Mouse (Mus musculus): ENCODE data around the gene Acox2. TPM values are rescaled to one million over a fixed set of nuclear protein-coding genes. Genes with fewer than 3 reads are reported as not detected.
"Not testable (repeated sequence)": the region's sequence is repeated elsewhere in the genome, so short reads cannot be mapped to it uniquely, and the experiment has no call there.

The Acox2 gene
- not detected in 2 replicates for polyA plus RNA-seq (2015; fragmentation: Nextera tagmentation; extraction: Ambion mirVana)

DNA sequence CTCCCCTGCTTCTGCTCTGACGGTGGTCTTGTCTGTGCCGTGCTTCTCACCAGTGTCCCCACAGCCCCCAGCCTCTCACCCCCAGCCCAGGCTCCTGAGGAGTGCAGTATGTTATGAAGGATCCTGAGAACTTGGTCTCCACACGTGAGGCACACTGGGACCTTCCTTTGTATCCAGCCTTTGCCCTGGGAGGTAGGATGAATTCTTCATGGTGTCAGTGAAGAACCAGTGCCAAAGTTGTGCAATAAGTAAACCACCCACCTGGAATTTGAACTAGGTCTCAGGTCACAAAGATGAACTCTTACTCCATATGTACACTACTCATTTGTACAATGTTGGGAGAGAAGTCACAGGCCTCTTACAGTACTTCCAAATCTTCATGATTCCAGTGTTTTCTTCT, at the start of gene Acox2:
Gene Acox2, minus strand, starts transcription at position 188 of the 400 bp plus-strand sequence.
- H3K36me3 ChIP-seq, result no peaks in the 10 kb centered on the region
- 87% methylated on average over 3 of the region's 3 CpGs for WGBS
- H3K4me2 ChIP-seq (replicated peaks), result no peak within 1 kb of the TSS
- no peaks in the 10 kb centered on the region for H3K4me1 ChIP-seq
- no peak for ATAC-seq (replicated peaks)
- no peaks in the 10 kb centered on the region for H3K9me3 ChIP-seq
- H3K27me3 ChIP-seq, result no peaks in the 10 kb centered on the region
- H3K27ac ChIP-seq (replicated peaks), result no peak within 1 kb of the TSS
- H3K9ac ChIP-seq (replicated peaks), result no peak within 1 kb of the TSS
- H3K4me3 ChIP-seq, result no peak within 1 kb of the TSS

DNA sequence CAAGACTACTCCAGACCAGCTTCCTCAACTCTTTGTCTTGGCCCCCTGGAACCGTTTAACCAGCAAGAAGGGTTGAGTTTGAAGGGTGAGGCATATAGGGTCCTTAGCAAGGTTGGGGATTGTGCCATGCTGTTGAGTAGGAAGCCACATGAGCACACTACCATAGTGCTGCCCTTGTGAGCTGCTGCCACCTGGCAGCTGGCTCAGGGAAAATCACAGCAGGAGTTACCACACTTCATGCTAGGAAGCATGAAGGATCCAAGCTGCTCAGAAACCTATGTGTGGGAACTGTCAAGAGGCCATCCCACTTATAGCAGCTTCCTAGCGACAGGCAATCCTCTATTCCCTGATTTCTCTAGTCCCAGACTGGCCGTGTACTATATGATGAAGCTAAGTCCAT, 49.5 kb upstream of the Acox2 start:
- Histone ChIP-seq H3K4me2 (replicated peaks) (no peak overlapping the region), H3K4me3 (no peak overlapping the region), H3K4me1 (peaks cover 10% of the 10 kb centered on the region), H3K36me3 (no peaks in the 10 kb centered on the region), H3K27ac (replicated peaks) (no peak overlapping the region), H3K9me3 (no peaks in the 10 kb centered on the region), H3K27me3 (no peaks in the 10 kb centered on the region), H3K9ac (replicated peaks) (no peak overlapping the region)
- 82% methylated on average over 3 of the region's 3 CpGs for WGBS
- ATAC-seq (replicated peaks), result no peak

- Histone ChIP-seq H3K9ac (replicated peaks) (no peak overlapping the region), H3K36me3 (no peaks in the 10 kb centered on the region), H3K4me1 (peaks cover 15% of the 10 kb centered on the region), H3K27me3 (no peaks in the 10 kb centered on the region), H3K9me3 (no peaks in the 10 kb centered on the region), H3K4me3 (no peak overlapping the region), H3K27ac (replicated peaks) (no peak overlapping the region), H3K4me2 (replicated peaks) (no peak overlapping the region)
- 88% methylated on average over 6 of the region's 6 CpGs for WGBS
- no peak for ATAC-seq (replicated peaks)
Measured at GRCm38 (mm10) chr14:8306884-8307283, 47.7 kb upstream of the Acox2 start.

DNA sequence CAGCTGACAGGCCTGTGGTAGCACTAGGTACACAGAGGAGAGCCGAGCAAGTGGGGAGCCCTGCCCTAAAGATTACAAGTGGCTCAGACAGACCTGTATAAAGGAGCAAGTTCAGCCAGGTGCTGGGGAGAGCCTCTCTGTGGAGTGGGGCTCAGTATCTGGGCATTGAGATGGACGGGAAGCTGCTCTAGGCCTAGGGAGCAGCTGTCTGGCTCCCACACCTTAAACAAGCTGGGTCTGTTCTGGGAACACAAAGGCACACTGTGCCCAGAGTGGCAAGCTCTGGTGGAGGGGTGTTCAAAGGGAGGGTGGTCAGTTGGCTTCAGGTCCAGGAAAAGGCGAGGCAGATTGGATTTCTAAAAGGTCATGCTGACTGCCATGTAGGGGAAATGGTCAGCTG, 45.9 kb upstream of the Acox2 start:
- Histone ChIP-seq H3K36me3 (no peaks in the 10 kb centered on the region), H3K4me2 (replicated peaks) (no peak overlapping the region), H3K27me3 (no peaks in the 10 kb centered on the region), H3K9ac (replicated peaks) (no peak overlapping the region), H3K9me3 (no peaks in the 10 kb centered on the region), H3K27ac (replicated peaks) (no peak overlapping the region), H3K4me3 (no peak overlapping the region), H3K4me1 (peaks cover 14% of the 10 kb centered on the region)
- ATAC-seq (replicated peaks), result no peak
- 60% methylated on average over 3 of the region's 3 CpGs for WGBS

GRCm38 (mm10) chr14:8304082-8304481, 44.9 kb upstream of the Acox2 start:
- no peak overlapping the region for H3K4me2 ChIP-seq (replicated peaks)
- H3K4me1 ChIP-seq, result peaks cover 7% of the 10 kb centered on the region; the same call in 1 of the 2 replicates
- no peaks in the 10 kb centered on the region for H3K27me3 ChIP-seq
- no peak overlapping the region for H3K4me3 ChIP-seq
- H3K27ac ChIP-seq (replicated peaks), result no peak overlapping the region
- no peak for ATAC-seq (replicated peaks)
- H3K9me3 ChIP-seq, result no peaks in the 10 kb centered on the region
- H3K36me3 ChIP-seq, result no peaks in the 10 kb centered on the region
- H3K9ac ChIP-seq (replicated peaks), result no peak overlapping the region

- Histone ChIP-seq H3K27ac (replicated peaks) (no peak overlapping the region), H3K4me3 (no peak overlapping the region), H3K4me2 (replicated peaks) (no peak overlapping the region), H3K4me1 (peaks cover 7% of the 10 kb centered on the region; the same call in 1 of the 2 replicates), H3K9me3 (no peaks in the 10 kb centered on the region), H3K36me3 (no peaks in the 10 kb centered on the region), H3K9ac (replicated peaks) (no peak overlapping the region), H3K27me3 (no peaks in the 10 kb centered on the region)
- 4% methylated on average over 10 of the region's 10 CpGs for WGBS
- ATAC-seq (replicated peaks), result 0 out of 2 replicates have a peak, but pooled peaks have one; percentile 21
Measured at GRCm38 (mm10) chr14:8302687-8303086, 43.5 kb upstream of the Acox2 start.

DNA sequence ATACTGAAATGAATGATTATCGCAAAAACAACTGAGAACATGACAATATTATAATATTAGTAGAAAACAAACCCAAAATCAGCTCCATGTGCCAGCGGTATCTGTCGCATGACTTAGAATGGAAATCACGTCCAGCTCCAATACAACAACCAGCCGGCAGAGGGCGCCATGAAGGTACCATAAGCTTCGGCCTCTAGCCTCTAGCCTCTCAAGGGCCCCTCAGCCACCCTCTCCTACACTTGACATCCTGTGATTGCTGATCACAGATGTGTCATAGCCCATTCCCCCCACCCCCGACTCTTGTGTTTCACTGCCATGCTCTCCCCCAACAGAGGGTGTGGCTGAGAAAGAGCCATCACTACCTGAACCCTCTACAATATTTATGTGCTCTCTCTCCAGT, 41.1 kb upstream of the Acox2 start:
- WGBS, result 29% methylated on average over 8 of the region's 8 CpGs
- no peak overlapping the region for H3K9ac ChIP-seq (replicated peaks)
- H3K36me3 ChIP-seq, result no peaks in the 10 kb centered on the region
- H3K9me3 ChIP-seq, result no peaks in the 10 kb centered on the region
- H3K4me1 ChIP-seq, result peaks cover 7% of the 10 kb centered on the region; the same call in 1 of the 2 replicates
- H3K4me2 ChIP-seq (replicated peaks), result no peak overlapping the region
- no peak overlapping the region for H3K27ac ChIP-seq (replicated peaks)
- no peaks in the 10 kb centered on the region for H3K27me3 ChIP-seq
- no peak overlapping the region for H3K4me3 ChIP-seq
- ATAC-seq (replicated peaks), result peak; percentile 51; the same call in 1 of the 2 replicates

DNA sequence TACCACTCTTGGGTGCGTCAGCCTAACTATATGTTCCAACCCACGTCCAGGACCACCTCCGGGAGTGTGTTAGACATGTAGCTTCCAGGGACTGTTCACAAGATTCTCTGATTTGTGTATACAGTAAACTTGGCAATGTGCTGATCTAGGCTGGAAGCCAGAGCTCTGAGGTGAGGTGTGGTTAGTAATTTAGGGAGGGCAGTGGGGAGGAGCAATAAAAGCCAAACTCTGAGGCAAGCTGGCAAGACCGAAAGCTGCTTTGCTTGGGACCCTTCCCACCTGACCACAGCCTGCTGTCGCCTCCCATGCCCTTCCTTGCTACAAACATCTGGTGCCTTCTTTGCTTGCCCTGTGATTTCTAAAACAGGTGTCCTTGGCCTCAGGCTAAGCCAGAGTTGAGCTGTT, 38.7 kb upstream of the Acox2 start:
- no peak for ATAC-seq (replicated peaks)
- H3K4me1 ChIP-seq, result peaks cover 4% of the 10 kb centered on the region; the same call in 1 of the 2 replicates
- WGBS, result 68% methylated on average over 5 of the region's 5 CpGs
- H3K4me3 ChIP-seq, result no peak overlapping the region
- no peaks in the 10 kb centered on the region for H3K36me3 ChIP-seq
- H3K27ac ChIP-seq (replicated peaks), result no peak overlapping the region
- H3K9ac ChIP-seq (replicated peaks), result no peak overlapping the region
- no peaks in the 10 kb centered on the region for H3K9me3 ChIP-seq
- no peak overlapping the region for H3K4me2 ChIP-seq (replicated peaks)
- no peaks in the 10 kb centered on the region for H3K27me3 ChIP-seq

DNA sequence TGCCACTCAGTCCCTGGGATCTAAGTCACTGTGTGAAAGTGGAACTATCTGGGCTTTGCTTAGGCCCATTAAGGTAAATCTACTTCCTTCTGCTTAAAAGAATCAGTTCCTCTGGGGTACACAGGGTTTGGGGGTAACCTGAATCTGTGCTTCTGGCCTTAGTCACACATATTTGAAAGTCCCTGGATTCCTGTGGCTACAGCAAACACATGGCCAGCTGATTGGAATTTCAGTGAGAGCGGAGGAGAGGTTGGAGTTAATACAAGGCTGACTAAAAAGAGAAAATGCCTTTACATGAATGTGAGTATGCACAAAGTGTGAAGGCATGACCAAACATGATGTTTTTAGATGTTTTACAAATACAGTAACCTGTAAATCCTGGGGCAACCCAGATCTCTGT, 35.1 kb upstream of the Acox2 start:
- no peak overlapping the region for H3K4me3 ChIP-seq
- H3K36me3 ChIP-seq, result no peaks in the 10 kb centered on the region
- WGBS, result 97% methylated on average over 1 of the region's 1 CpGs
- H3K4me2 ChIP-seq (replicated peaks), result no peak overlapping the region
- no peak overlapping the region for H3K27ac ChIP-seq (replicated peaks)
- no peaks in the 10 kb centered on the region for H3K4me1 ChIP-seq
- ATAC-seq (replicated peaks), result no peak
- no peaks in the 10 kb centered on the region for H3K27me3 ChIP-seq
- 0 out of 2 replicates have a peak, but pooled peaks cover 3% of the 10 kb centered on the region for H3K9me3 ChIP-seq
- H3K9ac ChIP-seq (replicated peaks), result no peak overlapping the region

DNA sequence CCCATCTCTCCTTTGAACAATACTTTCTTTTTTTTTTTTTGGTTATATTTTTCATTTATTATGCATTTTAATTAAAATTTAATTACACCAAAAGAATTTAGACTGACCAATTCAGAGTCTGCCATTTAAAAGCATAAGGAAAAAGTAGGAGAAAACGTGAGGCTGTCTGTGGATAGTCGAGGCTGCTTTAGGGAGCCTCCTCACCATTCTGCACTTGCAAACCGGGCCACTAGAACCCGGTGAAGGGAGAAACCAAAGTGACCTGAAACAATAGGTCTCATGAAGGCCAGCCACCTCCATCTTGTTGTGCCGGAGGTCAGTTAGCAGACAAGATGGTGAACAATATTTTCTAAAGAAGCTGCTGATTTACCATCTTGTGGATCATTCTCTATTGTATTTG, 27.4 kb upstream of the Acox2 start:
- 86% methylated on average over 5 of the region's 5 CpGs for WGBS
- H3K4me1 ChIP-seq; H3K4me2 ChIP-seq (replicated peaks); ATAC-seq (replicated peaks); H3K9ac ChIP-seq (replicated peaks); H3K27me3 ChIP-seq; H3K9me3 ChIP-seq; H3K27ac ChIP-seq (replicated peaks); H3K36me3 ChIP-seq; H3K4me3 ChIP-seq: not testable (repeated sequence)

- H3K27me3 ChIP-seq, result no peaks in the 10 kb centered on the region
- no peaks in the 10 kb centered on the region for H3K9me3 ChIP-seq
- H3K4me1 ChIP-seq, result no peaks in the 10 kb centered on the region
- H3K27ac ChIP-seq (replicated peaks), result no peak overlapping the region
- ATAC-seq (replicated peaks), result no peak
- H3K4me2 ChIP-seq (replicated peaks), result no peak overlapping the region
- no peak overlapping the region for H3K4me3 ChIP-seq
- H3K9ac ChIP-seq (replicated peaks), result no peak overlapping the region
- no peaks in the 10 kb centered on the region for H3K36me3 ChIP-seq
Measured at GRCm38 (mm10) chr14:8283784-8284183, 24.6 kb upstream of the Acox2 start.

GRCm38 (mm10) chr14:8271281-8271680, 12.1 kb upstream of the Acox2 start:
- H3K4me3 ChIP-seq; ATAC-seq (replicated peaks); H3K4me2 ChIP-seq (replicated peaks); H3K9ac ChIP-seq (replicated peaks); H3K9me3 ChIP-seq; H3K27me3 ChIP-seq; H3K4me1 ChIP-seq; H3K27ac ChIP-seq (replicated peaks); H3K36me3 ChIP-seq: not testable (repeated sequence)
- 90% methylated on average over 8 of the region's 8 CpGs for WGBS

GRCm38 (mm10) chr14:8264378-8264777, 5.2 kb upstream of the Acox2 start:
- Histone ChIP-seq H3K9ac (replicated peaks) (no peak overlapping the region), H3K27ac (replicated peaks) (no peak overlapping the region), H3K4me3 (no peak overlapping the region), H3K4me2 (replicated peaks) (no peak overlapping the region), H3K27me3 (no peaks in the 10 kb centered on the region), H3K36me3 (no peaks in the 10 kb centered on the region), H3K9me3 (no peaks in the 10 kb centered on the region), H3K4me1 (no peaks in the 10 kb centered on the region)
- no peak for ATAC-seq (replicated peaks)
- 100% methylated on average over 1 of the region's 1 CpGs for WGBS

All from forebrain, embryonic 15.5 days (tissue).